Mouse (Mus musculus): ENCODE data around the gene Itprip.

DNA sequence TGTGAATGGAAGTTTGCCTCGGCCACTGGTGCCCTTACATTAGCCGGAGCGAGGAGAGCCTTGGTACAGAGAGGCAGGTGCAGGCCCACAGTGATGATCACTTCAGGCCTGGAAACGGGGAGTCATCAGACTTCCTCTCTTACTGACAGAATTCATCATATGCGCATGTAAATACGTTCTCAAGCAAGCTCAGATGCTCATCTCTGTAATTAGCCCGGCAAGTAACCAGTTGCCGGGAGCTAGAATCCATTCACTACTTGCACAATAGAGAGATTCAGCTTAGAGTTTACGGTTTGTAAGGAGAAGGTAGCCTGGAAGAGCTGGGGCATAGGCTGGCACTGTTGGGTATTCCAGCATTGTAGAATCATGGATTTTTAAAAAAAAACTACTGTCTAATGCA lies 34.1 kb upstream of the Itprip start:
- TF ChIP-seq CTCF (IDR thresholded peaks at IDR 0.05; ENCODE audit: low read depth, low read length) = no peak
- TF ChIP-seq GATA1 (IDR thresholded peaks at IDR 0.05; ENCODE audit: borderline replicate concordance, low read length) = no peak
